Mouse (Mus musculus) cerebellum, adult 11 months (tissue): ENCODE measurements around the gene Cryab.

Source experiments
- DNase-seq: peaks from one replicate; pipeline ENCODE4 v3.0.0; 2022

Cryab gene

GRCm38 (mm10) chr9:50751323-50751722, at the start of gene Cryab:
Gene Cryab (plus strand): TSS chr9:50751325.
- DNase-seq: no peak

DNA sequence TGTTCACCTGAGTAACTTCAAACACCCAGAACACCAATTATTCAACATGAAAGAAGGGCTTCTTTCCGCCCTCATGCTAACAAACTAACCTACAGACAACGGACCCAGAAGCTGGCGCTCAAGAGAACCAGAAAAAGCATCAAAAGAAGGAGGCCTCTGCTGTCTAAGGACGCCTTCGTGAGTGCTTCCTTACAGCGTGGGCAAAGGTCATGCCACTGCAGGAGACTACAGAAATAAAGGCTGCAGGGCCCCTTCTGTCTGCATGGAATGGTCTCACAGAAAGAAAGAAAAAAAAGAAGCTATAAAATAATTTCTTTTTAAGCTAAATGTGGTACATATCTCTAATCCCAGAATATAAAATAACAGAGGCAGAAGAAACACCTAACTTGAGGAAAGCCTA, 46.2 kb upstream of the Cryab start:
- DNase-seq: no peak

DNA sequence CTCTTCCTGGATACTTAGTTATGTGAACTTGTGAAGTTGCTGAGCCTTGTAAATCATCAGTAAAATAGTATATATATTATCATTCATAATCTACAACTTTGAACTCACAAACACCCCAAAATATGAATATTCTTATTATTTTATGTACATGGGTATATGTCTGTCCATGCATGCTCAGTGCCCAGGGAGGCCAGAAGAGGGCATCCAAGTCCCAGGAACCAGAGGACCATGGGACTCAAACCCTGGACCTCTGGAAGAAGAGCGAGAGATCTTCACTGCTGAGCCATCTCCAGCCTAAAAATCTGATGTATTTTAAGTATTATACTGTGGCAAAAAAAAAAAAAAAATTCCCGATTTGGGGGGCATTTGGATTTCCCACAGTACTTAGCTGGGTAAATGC, 42.0 kb upstream of the Cryab start:
- DNase-seq: no peak

GRCm38 (mm10) chr9:50711337-50711736, 39.8 kb upstream of the Cryab start:
- DNase-seq: no peak

DNA sequence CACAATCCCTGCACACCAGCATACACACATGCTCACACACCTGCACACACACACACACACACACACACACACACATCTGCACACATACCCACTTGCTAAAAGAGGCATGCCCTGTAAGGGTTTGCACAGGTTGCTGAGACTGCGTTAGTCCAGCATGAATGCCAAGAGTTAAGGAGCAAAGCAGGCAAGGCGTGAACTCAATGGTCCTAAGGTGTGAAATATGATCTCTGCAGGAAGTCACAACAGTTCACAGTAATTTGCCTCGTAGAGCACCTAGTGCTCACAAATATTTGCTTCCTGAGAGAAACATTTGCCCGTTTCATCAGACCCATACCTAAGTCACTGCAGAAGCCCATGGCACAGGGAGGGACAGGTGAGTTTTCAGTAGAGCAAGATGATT, 36.9 kb upstream of the Cryab start:
- DNase-seq: no peak

GRCm38 (mm10) chr9:50718878-50719277, 32.2 kb upstream of the Cryab start:
- DNase-seq: no peak

DNA sequence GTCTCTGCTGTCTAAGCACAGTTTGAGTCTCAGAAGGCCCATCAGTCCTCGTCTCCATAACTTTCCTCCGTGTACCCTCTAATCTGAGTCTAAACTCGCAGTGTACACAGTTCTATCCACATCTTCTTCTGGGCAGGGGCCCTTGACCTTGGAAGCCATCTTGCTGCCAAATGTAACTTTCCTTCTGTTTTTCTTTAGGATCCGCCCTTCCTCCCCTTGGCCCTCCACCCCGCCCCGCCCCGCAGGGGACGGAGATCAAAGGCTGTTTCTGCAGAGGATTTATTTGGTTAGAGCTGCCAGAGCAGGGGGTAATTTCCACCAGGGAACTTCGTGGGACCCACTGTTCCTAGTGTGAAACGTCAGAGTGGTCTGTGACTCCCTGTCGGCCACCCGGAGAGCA, 30.1 kb upstream of the Cryab start:
- no peak for DNase-seq

- no peak for DNase-seq
Measured at GRCm38 (mm10) chr9:50722451-50722911, 28.6 kb upstream of the Cryab start.

GRCm38 (mm10) chr9:50723406-50723805, 27.7 kb upstream of the Cryab start:
- DNase-seq: peak; percentile 83

- DNase-seq: no peak
Measured at GRCm38 (mm10) chr9:50724147-50724546, 27.0 kb upstream of the Cryab start.

GRCm38 (mm10) chr9:50724661-50725330, 26.3 kb upstream of the Cryab start:
- DNase-seq: no peak

DNA sequence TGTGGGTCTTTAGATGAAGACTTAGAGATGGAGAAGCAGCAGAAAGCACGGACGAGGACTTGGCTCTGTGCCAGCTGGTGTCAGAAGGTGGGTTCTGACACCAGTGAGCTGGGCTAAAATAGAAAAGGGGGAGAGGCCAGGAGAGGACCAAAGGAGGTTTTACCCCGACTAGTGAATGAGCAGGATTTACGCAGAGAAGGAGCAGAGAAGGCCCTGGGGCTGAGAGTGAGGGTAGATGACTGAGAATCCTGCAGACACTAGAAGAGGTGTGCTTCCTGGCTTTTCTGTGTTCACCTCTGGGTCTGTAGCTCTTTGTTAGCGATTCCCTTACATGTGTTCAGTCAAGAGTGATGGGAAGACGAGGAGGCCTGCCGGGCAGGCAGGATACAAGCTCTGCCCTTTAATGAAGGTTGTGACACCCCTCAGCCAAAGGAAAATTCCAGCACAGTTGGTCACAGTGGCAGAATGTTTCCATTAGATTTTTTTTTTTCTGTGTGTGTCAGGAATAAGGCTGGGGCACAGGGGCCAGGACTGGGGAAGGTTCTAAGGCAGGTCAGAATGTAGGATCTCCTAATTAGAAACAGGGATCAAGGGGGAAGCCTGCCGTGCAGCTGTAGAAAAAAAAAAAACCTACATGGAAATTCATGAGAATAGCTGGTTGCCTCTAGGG, 25.1 kb upstream of the Cryab start:
- no peak for DNase-seq

DNA sequence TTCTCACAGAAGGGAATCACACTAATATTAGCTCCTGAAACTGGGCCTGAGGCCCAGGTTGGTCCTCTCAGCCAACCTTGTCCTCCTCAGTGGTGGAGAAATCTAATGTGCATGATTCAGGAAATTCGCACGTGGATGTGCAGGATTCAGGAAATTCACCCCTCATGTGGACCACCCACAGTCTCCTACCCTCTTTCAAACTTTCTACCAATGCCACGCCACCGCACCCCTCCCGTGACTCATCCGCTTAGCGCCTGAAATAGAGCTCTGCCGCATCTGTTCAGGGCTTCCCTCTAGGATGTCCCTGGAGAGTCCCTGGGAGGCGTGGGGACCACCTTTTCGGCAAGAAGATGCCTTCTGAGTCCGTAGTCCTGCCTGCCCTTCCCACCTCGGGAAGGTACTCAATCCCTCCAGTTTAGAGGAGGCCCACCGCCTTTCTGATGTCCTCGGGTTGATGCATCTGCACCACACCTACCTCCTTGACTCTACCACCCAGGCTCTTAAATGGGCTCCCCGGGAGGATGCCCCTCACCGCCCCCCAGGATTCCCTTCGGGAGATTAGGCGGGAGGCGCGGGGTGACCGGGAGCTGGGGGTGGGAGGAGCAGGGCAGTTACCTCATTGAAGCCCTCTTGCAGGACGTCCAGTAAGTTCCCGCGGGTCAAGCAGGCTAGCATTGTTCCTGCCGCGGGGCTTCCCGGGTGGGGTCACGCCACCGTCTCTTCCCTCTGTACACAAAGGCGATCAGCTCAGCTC, 23.8 kb upstream of the Cryab start:
- DNase-seq: peak; percentile 53

DNA sequence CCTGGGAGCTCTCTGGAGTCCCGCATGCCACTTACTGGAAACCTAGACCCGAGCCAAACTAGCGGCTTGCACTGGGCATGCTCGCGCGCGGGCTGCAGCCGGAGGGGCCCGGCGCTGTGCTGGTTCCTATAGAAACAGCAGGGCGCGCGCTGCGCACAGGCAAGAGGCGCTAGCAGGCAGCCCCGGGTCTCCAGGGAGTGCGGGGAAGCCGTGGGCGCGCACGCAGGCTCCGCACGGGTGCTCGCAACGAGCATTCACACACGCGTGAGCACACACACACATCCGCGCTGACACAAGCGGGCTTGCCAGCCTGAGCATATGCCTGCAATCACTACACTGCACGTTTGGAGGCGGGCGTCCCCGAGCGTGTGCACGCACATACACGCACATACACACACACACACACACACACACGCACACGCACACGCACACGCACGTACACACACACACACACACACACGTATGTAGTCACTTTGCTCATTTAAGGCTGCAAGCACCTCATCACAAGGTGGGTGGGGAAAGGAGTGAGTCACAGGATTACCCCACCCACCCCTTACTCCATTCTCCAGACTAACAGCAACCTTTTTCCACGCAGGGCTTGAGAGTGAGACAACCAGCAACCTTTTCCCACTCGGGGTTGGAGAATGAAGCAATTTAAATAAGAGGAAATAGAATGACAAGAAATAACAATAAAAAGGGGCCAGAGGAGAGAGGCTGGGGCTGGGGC, 23.0 kb upstream of the Cryab start:
- peak; percentile 79 for DNase-seq

DNA sequence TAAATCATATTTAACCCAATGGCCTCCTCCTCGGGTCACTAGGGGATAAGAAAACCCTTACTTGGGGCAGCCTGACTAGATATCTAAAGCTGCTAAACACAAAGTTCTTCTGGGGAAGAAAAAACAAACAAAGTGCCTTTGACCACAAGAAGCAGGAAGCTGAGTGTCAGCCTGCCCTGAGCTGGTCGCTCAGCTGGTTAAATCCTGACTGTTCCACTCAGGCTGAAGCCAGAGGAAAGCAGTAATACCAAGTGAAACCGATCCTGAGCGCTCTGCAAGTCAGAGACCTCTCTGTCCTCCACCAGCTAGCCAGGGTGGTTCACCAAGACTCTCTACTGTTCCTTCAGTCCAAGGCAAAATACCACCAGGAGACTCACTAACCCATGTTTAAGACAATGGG, 21.5 kb upstream of the Cryab start:
- DNase-seq: no peak

GRCm38 (mm10) chr9:50732560-50732959, 18.6 kb upstream of the Cryab start:
- no peak for DNase-seq

DNA sequence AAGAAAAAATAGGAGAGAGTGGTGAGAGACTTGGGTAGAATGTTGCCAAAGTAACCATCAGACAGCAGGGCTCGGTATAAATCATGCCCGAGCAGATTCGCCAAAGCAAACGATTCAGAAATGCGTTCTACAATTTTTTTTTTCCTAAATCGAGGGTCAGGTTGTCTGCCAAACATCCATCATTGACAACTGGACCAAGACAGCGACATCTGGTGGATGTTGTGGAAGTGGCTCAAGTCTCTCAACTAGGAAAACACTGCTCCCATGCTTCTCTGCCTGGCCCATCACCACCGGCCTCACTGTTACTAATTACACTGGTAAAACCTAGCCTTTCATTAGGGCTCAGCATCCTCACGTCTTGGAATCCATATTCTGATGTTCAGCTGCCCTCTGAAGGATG, 16.1 kb upstream of the Cryab start:
- peak; percentile 63 for DNase-seq

DNA sequence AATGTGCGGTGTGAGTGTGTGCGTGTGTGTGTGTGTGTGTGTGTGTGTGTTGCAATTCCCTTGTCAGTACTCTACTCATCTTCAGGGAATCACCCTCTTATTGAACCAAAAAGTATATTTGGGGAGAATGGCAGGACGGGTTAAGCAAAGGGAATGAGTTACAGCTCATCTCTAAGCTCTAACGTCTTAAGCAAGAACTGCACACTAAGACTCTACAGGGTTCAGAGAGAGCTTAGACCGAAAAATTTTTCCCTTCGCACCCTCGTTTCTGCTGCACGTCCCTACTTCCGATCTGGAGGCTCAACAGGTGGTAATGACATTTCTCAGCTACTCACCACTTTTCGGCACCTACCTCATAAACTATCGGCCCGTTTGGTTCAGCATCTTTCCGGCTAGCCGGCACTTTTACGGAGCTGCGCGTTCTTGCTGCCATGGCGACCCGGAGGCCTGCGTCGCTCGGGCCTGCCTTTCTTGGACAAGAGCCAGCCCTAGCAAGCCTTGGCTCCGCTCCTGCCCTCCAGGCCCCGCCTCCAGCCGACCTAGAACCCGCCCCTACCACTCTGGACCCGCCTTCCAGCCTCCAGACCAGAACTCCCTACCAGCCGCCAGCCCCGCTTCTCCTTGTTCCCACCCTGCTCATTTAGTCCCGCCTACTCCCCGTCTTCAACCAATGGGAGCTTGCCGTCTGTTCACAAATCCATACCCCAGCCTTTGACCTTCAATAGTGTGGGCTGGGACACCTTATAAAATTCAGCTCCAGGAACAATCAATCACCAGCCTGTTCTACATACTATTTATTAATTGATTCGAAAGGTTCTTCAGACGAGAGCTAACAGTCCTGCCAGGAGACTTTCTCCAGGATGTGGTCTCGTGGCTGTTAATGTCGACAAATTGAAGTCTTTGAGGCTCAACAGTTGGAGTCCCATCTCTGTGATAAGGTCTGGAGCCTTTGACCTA, 11.9 kb upstream of the Cryab start, which contains the start of gene Dixdc1:
Gene Dixdc1, minus strand, starts transcription at position 604 of the 957 bp plus-strand sequence.
- DNase-seq: peak; percentile 81

DNA sequence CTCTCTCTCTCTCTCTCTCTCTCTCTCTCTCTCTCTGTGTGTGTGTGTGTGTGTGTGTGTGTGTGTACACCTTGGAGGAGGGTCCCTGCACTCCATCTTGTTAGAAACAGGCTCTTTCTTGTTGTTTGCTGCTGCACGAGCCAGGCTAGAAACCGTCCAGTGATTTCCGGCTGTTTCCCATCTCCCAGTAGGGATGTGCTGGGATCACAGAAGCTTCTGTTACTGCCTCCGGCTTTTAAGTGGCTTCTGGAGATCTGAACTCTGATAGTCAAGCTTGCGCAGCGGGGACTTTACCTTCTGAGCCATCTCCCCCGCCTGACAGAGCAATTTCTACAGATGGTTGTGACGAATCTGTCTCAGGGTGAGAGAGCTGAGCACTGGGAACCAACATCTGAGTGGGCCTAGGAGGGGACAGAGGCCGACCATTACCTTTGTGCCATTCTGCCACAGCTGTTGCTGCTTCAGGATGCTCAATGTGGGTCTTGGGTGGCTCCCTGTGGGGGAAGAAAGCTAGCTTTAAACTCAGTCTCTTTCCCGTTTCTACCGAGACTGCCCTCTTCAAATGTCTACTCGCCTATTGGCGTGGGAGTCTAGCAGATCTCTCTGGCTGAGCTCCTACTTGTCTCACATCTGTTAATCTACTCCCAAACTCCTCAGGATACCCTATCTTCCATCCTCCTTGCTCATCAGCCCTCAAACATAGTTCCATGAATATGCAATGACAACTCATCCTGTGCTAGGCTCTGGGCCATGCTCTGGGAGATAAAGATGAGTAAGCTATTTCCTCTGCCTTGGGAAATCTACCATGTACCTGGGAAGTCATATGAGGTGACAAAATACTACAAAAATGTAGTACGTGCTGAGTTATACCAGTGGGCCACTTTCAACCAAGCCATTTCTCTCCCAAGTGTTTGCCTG, 10.0 kb upstream of the Cryab start:
- DNase-seq: no peak

GRCm38 (mm10) chr9:50742261-50742660, 8.9 kb upstream of the Cryab start:
- no peak for DNase-seq

DNA sequence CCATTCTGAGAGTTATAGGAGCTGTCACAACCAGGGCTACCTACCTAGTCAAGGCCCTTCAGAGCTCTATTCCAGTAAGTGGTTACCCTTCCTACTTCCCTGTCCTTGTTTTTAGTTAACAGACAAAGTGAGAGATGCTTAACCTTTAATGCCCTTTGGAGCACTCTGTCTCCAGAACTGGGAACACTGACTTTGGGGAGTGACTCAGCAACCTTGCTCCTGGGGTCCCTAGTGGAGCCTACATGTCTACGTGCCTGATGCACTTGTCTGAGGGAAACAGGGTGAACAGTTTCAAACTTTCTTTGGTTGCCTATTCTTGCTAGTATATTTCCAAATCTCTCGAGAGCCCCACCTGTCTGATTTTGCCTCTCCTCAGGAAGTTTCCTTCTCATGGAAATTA, 8.4 kb upstream of the Cryab start:
- no peak for DNase-seq
